Mouse (Mus musculus) adipocyte (in vitro differentiated cells): ENCODE results near the gene Hapln2.
A peak's percentile ranks its signal among the peaks of the same experiment; 100 is the strongest.

Experiments used
- DNase-seq: peaks from one replicate; pipeline ENCODE4 v3.0.0-alpha.2; 2016; ENCODE audit warnings: low spot score

Hapln2 gene

GRCm38 (mm10) chr3:87981894-87982835 lies 45.2 kb downstream of the Hapln2 start:
- peak; percentile 26 for DNase-seq

- DNase-seq, result no peak
Observed at GRCm38 (mm10) chr3:87981214-87981760, 46.1 kb downstream of the Hapln2 start.

GRCm38 (mm10) chr3:87980728-87981127 lies 46.7 kb downstream of the Hapln2 start:
- DNase-seq, result no peak

DNA sequence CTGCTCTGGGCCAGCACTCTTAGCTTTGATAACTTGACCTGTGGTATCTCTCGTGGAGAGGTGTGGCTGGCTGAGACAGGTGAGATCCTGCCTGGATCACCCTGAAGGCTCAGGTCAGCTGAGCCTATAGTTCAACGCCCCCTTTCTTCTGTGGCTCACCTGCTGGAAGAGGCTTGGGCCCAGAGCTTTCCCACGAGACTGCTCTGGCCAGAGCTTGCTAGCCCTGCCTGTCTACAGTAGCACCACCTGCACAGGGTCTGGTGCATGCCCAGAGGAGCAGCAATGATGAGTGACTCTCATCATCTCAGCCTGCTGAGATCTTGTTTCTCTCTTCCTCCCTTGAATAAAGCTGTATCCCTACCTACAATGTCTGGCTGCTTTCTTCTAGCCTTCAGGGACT lies 47.3 kb downstream of the Hapln2 start:
- no peak for DNase-seq

- no peak for DNase-seq
Observed at GRCm38 (mm10) chr3:87979493-87979892, 47.9 kb downstream of the Hapln2 start.

DNA sequence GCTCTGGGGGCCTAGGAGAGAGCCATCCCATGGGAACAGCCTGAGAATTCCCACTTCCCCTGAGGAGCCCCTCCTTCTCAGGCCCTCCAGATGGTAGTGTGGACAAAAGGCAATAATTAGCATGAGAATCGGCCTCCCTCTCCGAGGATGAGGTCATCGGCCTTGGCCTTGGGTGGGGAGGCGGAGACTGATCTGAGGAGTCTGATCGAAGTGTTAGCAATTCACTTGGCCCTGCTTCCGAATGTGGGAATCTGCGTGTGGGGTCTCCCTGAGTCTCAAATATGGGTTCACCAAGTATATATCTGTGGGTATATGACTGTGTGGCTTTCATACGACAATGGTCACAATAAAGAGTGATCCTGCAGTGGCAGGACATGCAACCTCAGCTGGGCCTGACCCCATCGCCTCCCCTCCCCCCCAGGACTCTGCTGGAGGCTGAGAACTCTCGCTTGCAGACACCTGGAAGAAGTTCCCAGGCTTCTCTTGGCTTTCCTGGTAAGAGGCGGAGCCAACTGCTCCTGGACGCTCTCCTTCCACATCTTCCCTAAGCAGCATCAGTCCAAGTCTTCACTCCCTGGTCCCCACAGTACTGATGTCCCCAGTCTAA lies 52.9 kb downstream of the Hapln2 start:
- DNase-seq, result no peak

DNA sequence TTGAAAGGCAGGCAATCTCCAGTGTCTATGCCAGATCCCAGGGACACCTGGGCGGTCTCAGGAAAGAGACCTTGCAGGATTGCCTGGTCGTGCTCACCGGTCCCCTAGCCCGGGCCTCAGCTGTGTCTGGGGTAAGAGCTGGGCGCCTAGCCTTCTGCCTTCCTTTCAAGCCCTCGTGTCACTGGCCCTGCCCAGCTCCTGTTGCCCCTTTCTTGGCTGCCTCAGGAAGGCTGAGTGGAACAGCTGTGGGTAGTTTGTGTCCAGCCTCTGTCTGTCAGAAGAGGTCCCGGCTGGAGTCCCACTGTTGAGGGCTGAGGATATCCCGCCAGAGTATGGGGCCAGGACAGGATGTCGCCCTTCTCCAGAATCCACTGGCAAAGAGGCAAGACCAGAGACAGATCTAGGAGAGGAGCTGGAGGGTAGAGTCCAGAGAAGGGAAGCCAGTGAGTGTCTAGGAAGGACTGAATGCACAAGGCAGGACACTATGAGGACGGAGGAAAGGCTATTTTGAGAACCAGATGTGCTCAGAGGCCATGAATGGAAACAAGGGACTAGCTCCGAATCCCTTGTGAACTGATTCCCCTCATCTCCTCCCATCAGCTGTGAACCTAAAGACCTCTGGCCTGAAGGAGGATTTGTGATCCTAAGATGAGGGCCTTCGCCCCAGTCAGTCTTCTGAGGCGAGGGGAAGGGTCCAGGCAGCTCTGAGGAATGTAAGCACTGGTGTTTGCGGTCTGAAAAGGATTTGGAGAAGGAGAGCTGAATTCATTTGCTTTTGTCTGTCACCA lies 53.6 kb downstream of the Hapln2 start:
- no peak for DNase-seq

- no peak for DNase-seq
Observed at GRCm38 (mm10) chr3:87972776-87973175, 54.6 kb downstream of the Hapln2 start.

DNA sequence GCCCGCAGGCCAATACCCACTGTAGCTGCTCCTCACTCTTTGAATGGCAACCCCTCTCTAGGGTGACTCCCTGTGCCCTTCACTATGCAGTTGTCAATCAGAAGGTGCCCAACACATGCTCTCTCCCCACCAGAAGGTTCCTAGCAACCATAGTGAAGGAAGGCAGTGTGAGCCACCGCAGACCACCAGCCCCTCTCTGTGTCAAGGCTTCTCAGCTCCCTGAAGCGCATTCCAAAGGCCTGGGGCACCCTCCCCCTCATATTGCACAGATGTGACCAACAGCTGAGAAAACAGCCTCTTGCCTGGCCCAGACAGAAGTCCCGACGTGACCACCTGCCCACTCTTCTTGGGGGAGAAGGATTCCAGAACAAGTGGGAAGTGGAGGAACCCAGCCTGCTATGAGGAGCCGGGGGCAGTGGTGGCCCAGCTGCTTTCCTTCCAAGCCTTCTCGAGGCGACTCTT lies 55.1 kb downstream of the Hapln2 start:
- DNase-seq, result no peak
